Mouse (Mus musculus): Measurements from ENCODE around the gene Diras2.

Gene Diras2

DNA sequence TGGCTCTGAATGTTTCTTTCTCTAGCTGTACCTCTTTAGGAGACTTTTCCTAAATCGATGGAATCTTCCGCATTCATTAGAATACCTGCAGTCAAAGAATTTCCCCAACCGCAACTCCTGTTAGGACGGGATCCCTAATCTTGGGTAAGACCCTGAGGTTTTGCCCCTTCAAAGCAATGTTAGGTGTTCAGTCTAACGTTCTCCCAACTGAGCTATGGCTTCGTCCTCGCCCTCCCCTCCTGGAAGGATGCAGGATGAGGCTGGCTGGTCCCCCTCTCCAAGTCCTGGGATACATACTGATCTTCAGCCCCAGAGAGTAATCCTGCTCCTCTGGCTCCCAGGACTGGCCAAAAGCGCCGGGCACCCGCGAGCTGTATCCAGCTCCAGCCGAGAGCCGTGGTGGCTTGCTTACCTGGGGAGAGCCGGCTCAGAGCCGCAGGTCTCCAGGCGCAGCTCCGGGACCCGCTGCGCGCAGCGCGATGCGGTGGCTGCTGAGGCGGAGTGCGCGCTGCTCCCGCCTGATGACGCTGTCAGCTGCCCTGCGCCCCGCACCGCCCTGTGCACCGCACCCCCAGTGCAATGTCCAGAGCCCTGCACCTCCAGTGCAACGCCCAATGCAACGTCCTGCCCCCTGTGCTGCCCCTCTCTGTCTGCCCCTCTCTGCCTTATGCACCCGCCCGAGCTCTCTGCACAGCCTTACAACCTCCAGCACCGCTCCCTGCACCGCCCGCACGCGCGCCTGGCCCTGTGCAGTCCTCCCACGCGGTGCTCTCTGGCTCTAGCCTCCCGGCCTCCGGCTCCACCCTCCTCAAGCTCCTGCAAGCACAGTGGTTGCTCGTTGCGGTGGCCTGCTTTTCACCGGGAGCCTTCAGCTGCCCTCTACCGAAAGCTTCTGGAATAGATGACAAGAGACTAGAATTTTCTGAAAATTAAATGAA is 802 bp downstream of the Diras2 start:
- ChIA-PET POLR2A (interaction anchor here (0.6 to 2.1 kb wide), 14 partner anchors 9 to 698 kb away, joined by 3 to 16 read pairs (median 4); no protein-coding TSS in a partner anchor), CTCF (interaction anchor here (0.5 to 3.3 kb wide), 46 partner anchors 8 to 896 kb away, joined by 3 to 53 read pairs (median 3); no protein-coding TSS in a partner anchor)

DNA sequence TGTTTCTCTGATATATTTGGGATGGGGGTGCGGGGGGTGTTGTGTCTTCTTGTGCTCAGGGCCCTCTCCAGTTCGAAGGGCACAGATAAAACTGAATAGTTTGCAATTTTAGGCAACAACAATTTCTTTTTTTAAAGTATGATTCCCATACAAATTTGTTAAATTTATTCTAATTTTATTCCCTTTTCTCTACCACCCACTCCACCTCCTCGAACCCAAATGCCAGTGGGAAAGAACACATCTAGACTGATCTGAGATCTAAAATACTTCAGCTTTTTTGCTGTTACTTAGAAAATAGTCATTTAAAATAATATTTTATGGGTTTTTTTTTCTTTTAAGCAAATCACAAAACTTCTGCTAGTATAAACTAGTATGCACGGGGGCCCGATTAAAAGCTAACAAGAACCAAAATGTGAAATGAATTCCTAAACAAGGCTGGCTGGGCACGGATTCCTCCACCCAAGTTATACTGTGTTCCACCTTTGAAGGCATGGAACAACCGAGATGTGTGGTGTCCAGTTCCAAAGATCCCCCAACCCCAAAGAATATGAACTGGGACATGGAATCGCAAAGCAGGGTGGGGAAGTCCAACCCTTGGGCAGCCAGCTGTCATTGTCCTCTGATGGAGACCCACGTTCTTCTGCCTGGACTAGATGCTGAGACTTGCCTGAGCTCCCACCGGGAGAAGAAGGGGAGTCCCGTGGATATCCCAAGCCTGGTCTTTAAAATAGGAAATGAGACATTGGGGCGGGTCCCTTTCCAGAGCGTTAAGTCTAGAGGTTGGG is 1.7 kb downstream of the Diras2 start:
- ChIA-PET POLR2A (interaction anchor here in 3 of 4 experiments (0.6 to 2.1 kb wide), 8 partner anchors 10 to 275 kb away, joined by 3 to 6 read pairs (median 3); no protein-coding TSS in a partner anchor), CTCF (interaction anchor here (0.5 to 3.3 kb wide), 26 partner anchors 9 to 695 kb away, joined by 3 to 53 read pairs (median 4); no protein-coding TSS in a partner anchor)

DNA sequence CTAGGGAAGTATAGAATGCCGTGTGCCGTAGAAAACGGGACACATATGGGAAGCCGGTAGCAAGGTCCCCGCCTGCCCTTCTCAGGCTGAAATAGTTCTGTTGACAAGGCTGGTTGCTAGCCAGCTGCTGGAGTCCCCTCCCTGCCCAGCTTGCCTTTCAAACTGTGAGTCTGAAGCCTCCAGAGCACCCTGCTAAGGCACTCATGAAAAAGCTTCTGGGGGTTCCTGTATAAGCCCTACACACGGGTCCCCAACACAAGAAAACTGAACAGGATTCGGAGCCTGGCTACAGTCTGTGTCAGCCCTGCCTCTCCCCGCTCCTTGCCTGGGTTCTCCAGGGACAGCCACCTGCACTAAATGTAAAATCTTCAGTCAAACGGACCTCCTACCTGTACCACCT is 2.3 kb downstream of the Diras2 start:
- ChIA-PET POLR2A (no interaction called here), CTCF (interaction anchor here in 2 of 4 experiments (0.8 to 2.9 kb wide), 2 partner anchors 10 to 275 kb away, joined by 9 to 19 read pairs; no protein-coding TSS in a partner anchor)

DNA sequence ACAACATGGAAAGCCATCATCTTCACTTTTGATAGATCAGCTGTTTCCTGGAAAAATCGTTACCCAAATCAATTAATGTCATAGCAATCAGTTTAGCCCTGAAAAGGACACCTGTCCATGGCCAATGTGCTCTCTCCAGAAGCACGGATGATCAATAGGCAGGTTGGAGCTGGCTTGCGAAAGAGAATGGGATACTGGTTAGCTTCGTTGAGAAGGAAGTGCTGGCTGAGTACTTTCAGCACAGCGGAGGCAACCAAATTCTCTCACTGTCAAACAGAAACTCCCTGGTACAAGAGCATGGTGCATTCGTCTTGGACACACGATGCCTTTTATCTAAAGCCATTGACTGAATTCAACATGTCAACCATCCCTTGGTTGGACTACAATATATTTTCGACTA is 2.8 kb downstream of the Diras2 start:
- ChIA-PET POLR2A (no interaction called here), CTCF (interaction anchor here in 2 of 4 experiments (0.5 to 0.8 kb wide), 2 partner anchors 11 to 123 kb away, joined by 4 to 9 read pairs; no protein-coding TSS in a partner anchor)

DNA sequence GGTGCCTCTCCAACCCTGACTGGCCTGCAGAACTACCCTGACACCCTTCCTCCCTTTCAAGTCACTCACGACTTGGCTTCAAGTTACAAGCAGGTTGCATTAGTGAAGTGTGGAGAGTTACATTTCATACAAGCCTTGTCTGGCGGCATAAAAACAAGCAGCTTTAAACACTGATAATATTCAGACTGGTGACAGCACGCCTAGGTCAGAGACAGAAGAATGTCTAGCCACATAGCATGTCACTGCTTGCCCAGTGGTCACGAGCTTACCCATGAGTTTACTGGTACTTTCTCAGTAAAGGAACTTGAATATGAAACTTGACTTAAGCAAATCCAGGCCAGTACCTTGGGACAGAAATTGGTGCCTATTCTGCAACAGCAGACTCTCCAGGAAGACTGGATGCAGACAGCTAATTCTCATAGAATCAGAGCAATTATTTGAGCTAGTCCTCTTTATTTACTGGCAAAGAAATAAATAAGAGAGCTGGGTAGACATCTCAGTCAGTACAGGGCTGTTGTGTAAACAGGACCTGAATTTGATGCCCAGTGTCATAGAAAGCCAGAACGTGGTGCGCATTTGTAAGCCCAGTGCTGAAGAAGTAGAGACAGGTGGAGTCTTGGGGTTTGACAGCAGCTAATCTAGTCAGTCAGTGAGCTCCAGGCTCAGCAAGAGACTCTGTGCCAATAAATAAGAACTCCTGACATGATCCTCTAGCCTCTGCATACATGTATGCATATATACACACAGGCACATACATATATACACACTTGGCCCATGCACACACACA is 4.6 kb downstream of the Diras2 start:
- ChIA-PET POLR2A (interaction anchor here in 1 of 4 experiments (0.7 kb wide), 1 partner anchor 68 kb away, joined by 3 read pairs; no protein-coding TSS in a partner anchor), CTCF (interaction anchor here in 1 of 4 experiments (0.6 kb wide), 2 partner anchors 24 to 51 kb away, joined by 4 to 5 read pairs; no protein-coding TSS in a partner anchor)

DNA sequence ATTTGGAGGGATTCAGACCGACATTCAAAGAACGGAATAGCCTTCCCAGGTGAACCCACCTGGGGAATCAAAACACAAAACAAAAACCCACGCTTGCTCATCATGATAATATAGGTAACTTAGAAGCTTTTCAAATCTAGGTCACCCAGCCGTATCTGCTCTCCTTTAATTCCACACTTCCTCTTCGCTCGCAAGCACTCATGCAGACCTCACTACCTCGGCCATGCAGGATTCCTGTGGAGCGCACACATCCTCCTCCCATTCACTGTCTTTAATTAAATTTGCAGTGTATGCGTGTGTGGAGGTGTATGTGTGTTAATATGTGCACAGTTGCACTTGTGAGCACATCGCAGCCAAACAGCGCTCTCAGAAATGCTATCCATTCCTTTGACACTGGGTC is 6.8 kb downstream of the Diras2 start:
- ChIA-PET CTCF (no interaction called here), POLR2A (no interaction called here)

DNA sequence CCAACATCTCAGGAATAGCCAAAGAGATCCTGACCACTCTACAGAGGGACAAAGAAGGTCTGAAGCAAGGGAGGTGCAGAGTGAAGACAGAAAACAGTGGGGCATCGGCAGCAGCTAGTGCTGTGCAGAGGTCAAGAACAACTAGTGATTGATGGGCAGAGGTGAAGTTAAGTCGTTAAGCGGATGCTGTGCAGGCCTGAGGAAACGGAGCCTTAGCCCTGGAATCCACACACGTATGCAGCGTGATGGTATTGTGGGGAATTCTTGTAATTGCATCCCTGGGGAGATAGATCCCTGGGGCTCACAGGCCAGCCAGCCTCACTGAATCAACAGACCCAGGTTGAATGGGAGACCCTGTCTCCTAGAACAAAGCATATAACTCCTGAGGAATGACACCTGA is 9.9 kb downstream of the Diras2 start:
- POLR2A ChIA-PET: no interaction called here

DNA sequence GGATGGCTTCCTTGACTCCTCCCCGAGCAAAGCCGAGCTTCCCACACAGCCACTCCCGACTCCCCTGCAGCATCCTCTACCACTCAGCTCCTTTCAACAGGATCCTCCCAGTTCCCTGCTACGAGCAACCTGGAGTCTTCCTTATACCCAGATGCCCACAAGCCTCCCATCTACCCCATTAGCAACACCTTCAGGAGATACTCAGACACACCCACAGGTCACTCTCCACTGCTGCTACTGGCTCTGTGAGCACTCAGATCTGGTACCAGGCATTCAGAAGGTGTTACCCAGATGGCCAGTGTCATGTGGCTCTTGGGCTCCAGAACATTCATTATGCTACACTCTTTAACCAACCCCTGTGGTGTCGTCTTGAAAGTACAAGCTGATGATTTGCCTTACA is 11.7 kb downstream of the Diras2 start:
- POLR2A ChIA-PET: no interaction called here

More for the DNA sequence above, 9.9 kb downstream of the Diras2 start:
- CTCF ChIA-PET: interaction anchor here in 3 of 4 experiments (0.7 to 1.6 kb wide), 4 partner anchors 9 to 108 kb away, joined by 3 to 5 read pairs (median 4); partner anchors contain the start of gene Diras2 (in 2 of the 3)

DNA sequence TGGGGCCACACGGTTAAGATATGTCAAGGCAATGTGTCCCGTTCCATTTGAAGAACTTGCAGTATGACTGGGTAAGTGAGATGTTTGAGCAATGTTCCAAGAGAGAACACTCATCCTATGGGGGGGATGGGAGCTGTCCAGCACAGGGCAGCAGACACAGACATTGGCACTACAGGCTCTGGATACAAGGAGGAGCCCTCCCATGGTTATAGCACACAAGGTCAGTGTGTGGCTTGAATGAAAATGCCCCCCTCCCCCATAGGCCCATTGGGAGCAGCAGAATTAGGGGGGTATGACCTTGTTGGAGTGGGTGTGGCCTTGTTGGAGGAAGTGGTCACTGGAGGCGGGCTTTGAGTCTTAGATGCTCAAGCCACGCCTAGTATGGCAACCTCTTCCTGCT is 12.7 kb downstream of the Diras2 start:
- ChIA-PET POLR2A (interaction anchor here in 1 of 4 experiments (0.6 kb wide), 1 partner anchor 369 kb away, joined by 3 read pairs; no protein-coding TSS in a partner anchor), CTCF (interaction anchor here in 3 of 4 experiments (0.6 to 1.2 kb wide), 3 partner anchors 12 to 23 kb away, joined by 3 to 4 read pairs (median 3); partner anchors contain the start of gene Diras2 (in 1 of the 3))

More for the DNA sequence above, 11.7 kb downstream of the Diras2 start:
- CTCF ChIA-PET: interaction anchor here in 1 of 4 experiments (1.1 kb wide), 1 partner anchor 24 kb away, joined by 3 read pairs; no protein-coding TSS in a partner anchor

DNA sequence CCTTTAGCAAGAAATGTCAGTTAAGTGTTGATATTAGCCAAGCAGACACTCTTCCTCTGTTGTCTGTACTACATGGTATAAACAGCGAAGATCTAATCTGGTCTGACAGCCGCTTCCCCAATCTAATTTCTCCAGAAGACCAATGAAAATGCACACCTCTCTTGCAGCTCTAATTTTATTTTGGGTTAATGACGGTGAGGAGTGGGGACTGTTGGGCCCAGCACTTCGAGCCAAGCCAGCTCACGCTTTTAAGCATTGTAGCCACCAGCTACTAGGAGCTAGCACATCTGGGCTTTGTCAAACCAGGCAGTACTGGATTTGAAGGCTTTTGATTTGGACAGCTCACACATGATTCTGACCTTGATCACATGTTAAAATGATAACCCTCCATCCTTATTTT is 14.1 kb downstream of the Diras2 start:
- POLR2A ChIA-PET: no interaction called here

DNA sequence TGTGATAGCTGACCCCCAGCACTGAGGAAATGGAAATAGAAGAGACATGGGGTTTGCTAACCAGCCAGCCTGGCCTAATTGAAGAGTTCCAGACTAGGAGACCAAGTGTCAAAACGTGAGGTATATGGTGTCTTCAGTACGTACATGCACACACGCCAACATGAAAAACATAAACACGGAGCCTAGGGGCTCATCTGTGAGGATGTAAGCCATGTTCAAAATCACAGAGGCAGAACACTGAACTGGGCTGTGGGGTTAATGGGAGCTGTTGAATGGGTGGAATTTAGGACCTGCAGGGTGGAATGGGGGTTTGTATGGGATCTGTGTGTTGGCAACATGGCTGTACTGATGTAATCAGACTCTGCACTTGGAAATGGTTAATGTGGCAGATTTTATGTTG is 14.5 kb downstream of the Diras2 start:
- CTCF ChIA-PET: interaction anchor here in 1 of 4 experiments (0.7 kb wide), 1 partner anchor 56 kb away, joined by 5 read pairs; no protein-coding TSS in a partner anchor
- POLR2A ChIA-PET: interaction anchor here in 3 of 4 experiments (0.7 kb wide), 3 partner anchors 19 to 609 kb away, joined by 3 to 13 read pairs (median 12); no protein-coding TSS in a partner anchor

More for the DNA sequence above, 14.1 kb downstream of the Diras2 start:
- CTCF ChIA-PET: no interaction called here

DNA sequence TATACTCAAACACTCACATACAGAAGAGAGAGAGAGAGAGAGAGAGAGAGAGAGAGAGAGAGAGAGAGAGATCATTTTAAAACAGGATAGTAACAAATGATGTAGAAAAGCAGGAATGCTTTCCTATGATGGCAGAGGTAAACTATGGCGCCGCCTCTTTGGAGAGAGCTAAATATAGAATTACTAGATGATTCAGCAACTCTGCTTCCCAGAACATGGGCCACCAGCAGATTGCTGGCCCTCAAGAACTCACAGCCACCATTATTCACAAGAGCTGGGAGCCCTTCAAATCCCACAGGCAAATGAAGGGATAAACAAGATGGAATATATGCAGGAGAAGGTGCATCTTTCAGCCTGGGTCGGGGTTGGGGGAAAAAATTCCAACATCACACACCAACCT is 15.0 kb downstream of the Diras2 start:
- CTCF ChIA-PET: interaction anchor here in 1 of 4 experiments (0.6 to 0.7 kb wide), 2 partner anchors 57 to 58 kb away, joined by 4 to 5 read pairs; no protein-coding TSS in a partner anchor
- POLR2A ChIA-PET: interaction anchor here in 3 of 4 experiments (0.7 kb wide), 3 partner anchors 19 to 609 kb away, joined by 3 to 13 read pairs (median 12); no protein-coding TSS in a partner anchor

DNA sequence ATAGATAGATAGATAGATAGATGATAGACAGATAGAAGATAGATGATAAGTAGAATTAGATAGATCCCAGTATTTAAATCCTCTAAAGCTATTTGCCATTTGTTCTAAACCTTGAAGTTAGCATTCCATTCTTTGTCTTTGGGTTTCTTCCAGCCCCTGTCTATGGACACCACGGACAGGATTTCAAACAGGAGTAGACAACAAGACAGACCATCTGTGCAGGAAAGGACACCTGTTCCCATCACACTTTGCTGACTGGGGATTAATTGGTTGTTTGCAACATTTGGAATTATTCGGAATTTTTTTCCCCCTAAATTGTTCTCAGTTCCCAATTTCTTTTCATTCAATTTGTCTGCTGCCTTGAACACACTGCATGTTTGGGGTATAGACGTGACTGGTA is 17.5 kb downstream of the Diras2 start:
- CTCF ChIA-PET: no interaction called here

DNA sequence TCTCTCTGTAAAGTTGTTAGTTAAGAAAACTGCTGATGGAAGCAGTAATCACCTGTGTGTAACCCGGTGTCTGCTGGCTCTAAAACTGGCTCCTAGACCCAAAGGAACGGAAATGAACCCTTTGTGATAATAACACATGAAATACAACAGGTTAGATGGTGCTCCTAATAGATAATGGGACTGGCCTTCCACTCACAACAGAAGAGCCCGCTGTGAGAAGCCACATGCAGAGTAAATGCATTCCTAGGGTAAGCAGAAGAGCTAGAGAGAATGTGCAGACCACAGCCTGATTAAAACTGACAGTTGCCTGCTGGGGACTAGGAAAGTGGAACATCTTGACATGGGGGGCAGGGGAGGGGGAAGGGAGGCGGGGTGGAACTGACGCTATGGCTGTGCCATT is 18.7 kb downstream of the Diras2 start:
- CTCF ChIA-PET: no interaction called here
- POLR2A ChIA-PET: interaction anchor here in 1 of 4 experiments (0.6 kb wide), 1 partner anchor 800 kb away, joined by 3 read pairs; no protein-coding TSS in a partner anchor

More for the DNA sequence above, 17.5 kb downstream of the Diras2 start:
- POLR2A ChIA-PET: no interaction called here

DNA sequence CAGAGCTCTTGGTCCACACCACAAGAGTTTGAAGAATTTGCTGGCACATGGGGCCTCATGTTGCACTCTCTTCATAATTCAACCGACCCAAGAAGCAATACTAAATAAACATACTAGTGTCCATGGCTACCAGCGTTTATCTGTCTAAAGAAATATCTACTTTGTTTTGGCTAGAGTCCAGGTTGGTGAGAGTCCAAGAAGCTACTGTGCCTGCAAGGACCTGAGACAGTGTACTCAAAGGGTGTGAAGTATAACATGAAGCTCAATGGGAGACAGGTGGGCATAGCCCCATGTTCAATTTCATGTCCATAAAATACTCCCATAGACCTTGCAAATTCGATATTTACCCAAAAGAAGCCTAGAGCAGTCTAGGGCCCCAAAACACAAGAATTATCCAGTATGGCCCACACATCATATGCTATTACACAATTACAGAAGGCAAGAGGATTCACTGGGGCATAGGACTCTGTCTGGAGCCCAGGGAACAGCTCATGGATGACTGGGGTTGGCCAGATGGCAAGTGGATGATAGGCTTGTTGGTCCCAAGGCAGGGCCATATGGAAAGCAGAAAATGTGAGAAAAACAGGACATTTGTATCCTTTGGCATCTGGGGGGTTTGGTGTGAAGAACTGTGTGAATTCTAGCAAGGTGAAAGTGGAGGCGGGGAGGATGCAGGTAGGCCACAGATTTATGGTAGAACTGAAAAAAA is 20.8 kb downstream of the Diras2 start:
- ChIA-PET POLR2A (interaction anchor here in 1 of 4 experiments (0.8 kb wide), 1 partner anchor 187 kb away, joined by 3 read pairs; no protein-coding TSS in a partner anchor), CTCF (interaction anchor here in 1 of 4 experiments (0.6 kb wide), 1 partner anchor 797 kb away, joined by 3 read pairs; no protein-coding TSS in a partner anchor)

DNA sequence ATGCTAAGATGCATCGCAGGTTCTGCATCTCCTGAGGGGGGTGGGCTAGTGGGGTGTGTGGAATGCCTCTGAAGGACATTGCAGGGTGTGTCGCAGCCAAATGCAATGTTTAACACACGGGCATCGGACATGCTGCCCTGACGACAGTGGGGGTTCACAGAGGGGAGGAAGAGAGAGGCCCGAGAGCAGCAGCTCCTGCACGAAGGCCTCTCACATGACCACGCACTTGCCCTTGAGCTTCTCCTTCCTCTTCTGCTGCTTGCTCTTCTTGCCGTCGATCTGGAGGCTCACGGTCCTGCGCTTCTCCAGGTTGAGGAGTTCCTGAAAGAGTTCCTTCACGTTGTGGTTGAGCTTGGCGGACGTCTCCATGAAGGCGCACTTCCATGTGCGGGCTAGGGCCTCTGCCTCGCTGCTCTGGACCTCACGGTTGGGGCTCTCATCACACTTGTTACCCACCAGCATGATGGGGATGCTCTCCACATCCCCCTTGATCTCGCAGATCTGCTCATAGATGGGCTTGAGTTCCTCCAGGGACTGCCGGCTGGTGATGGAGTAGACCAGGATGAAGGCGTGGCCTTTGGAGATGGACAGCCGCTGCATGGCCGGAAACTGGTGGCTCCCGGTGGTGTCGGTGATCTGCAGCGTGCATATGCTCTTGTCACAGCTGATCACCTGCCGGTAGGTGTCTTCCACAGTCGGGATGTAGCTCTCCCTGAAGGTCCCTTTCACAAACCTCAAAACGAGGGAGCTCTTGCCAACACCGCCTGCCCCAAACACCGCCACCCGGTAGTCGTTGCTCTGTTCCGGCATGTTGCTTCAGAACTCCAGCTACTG is 23.4 kb downstream of the Diras2 start:
- POLR2A ChIA-PET: interaction anchor here in 3 of 4 experiments (0.5 to 0.6 kb wide), 4 partner anchors 40 to 639 kb away, joined by 3 to 4 read pairs (median 3); no protein-coding TSS in a partner anchor
- CTCF ChIA-PET: interaction anchor here in 3 of 4 experiments (0.7 to 1.1 kb wide), 3 partner anchors 23 to 232 kb away, joined by 3 to 5 read pairs (median 3); partner anchors contain the start of gene Diras2 (in 1 of the 3)
